Mouse (Mus musculus): ENCODE results near the gene Vps37c. TPM values are rescaled to one million over a fixed set of nuclear protein-coding genes. Genes with fewer than 3 reads are reported as not detected.

The Vps37c gene
- polyA plus RNA-seq, 1 experiment from 2014 or later, result 31.1 TPM

GRCm38 (mm10) chr19:10758708-10759107 lies 70.2 kb downstream of the Vps37c start:
- 27% methylated on average over 6 of the region's 6 CpGs for WGBS
- Histone ChIP-seq H3K4me2 (ENCODE audit: low read length) (no peak overlapping the region), H3K9me3 (ENCODE audit: control insufficient read depth, low read length) (no peaks in the 10 kb centered on the region), H3K4me3 (ENCODE audit: low read depth, low read length) (no peak overlapping the region), H3K27me3 (replicated peaks; ENCODE audit: control insufficient read depth, insufficient read depth, low read length) (no peaks in the 10 kb centered on the region), H3K4me1 (replicated peaks; ENCODE audit: control insufficient read depth, insufficient read depth, low read length) (peaks cover 9% of the 10 kb centered on the region; the same call in 1 of the 2 replicates), H3K36me3 (ENCODE audit: control insufficient read depth, insufficient read depth, low read length) (no peaks in the 10 kb centered on the region), H3K9ac (ENCODE audit: low read length) (no peak overlapping the region), H3K27ac (ENCODE audit: low read depth) (no peak overlapping the region)
- no peak for DNase-seq (ENCODE audit: low spot score)
- ATAC-seq (replicated peaks; ENCODE audit: low FRiP score, low TSS enrichment, low read depth), result no peak

GRCm38 (mm10) chr19:10759525-10759924 lies 71.0 kb downstream of the Vps37c start:
- Histone ChIP-seq H3K27me3 (replicated peaks; ENCODE audit: control insufficient read depth, insufficient read depth, low read length) (no peaks in the 10 kb centered on the region), H3K4me3 (ENCODE audit: low read depth, low read length) (no peak overlapping the region), H3K9me3 (ENCODE audit: control insufficient read depth, low read length) (no peaks in the 10 kb centered on the region), H3K36me3 (ENCODE audit: control insufficient read depth, insufficient read depth, low read length) (no peaks in the 10 kb centered on the region), H3K4me2 (ENCODE audit: low read length) (no peak overlapping the region), H3K9ac (ENCODE audit: low read length) (no peak overlapping the region), H3K4me1 (replicated peaks; ENCODE audit: control insufficient read depth, insufficient read depth, low read length) (peaks cover 9% of the 10 kb centered on the region; the same call in 1 of the 2 replicates), H3K27ac (ENCODE audit: low read depth) (no peak overlapping the region)
- no peak for DNase-seq (ENCODE audit: low spot score)
- ATAC-seq (replicated peaks; ENCODE audit: low FRiP score, low TSS enrichment, low read depth), result no peak

GRCm38 (mm10) chr19:10759983-10760831 lies 71.7 kb downstream of the Vps37c start:
- no peak overlapping the region for H3K9ac ChIP-seq (ENCODE audit: low read length)
- H3K4me3 ChIP-seq (ENCODE audit: low read depth, low read length), result no peak overlapping the region
- H3K4me2 ChIP-seq (ENCODE audit: low read length), result no peak overlapping the region
- ATAC-seq (replicated peaks; ENCODE audit: low FRiP score, low TSS enrichment, low read depth) (no peak), DNase-seq (ENCODE audit: low spot score) (no peak)
- 83% methylated on average over 9 of the region's 9 CpGs for WGBS
- no peaks in the 10 kb centered on the region for H3K27me3 ChIP-seq (replicated peaks; ENCODE audit: control insufficient read depth, insufficient read depth, low read length)
- H3K36me3 ChIP-seq (ENCODE audit: control insufficient read depth, insufficient read depth, low read length), result no peaks in the 10 kb centered on the region
- no peak overlapping the region for H3K27ac ChIP-seq (ENCODE audit: low read depth)
- no peaks in the 10 kb centered on the region for H3K9me3 ChIP-seq (ENCODE audit: control insufficient read depth, low read length)
- peaks cover 9% of the 10 kb centered on the region; the same call in 1 of the 2 replicates for H3K4me1 ChIP-seq (replicated peaks; ENCODE audit: control insufficient read depth, insufficient read depth, low read length)

- no peak overlapping the region for H3K4me3 ChIP-seq (ENCODE audit: low read depth, low read length)
- no peak overlapping the region for H3K4me2 ChIP-seq (ENCODE audit: low read length)
- no peak for ATAC-seq (replicated peaks; ENCODE audit: low FRiP score, low TSS enrichment, low read depth)
- H3K36me3 ChIP-seq (ENCODE audit: control insufficient read depth, insufficient read depth, low read length), result no peaks in the 10 kb centered on the region
- peaks cover 9% of the 10 kb centered on the region; the same call in 1 of the 2 replicates for H3K4me1 ChIP-seq (replicated peaks; ENCODE audit: control insufficient read depth, insufficient read depth, low read length)
- no peak for DNase-seq (ENCODE audit: low spot score)
- no peak overlapping the region for H3K27ac ChIP-seq (ENCODE audit: low read depth)
- no peaks in the 10 kb centered on the region for H3K27me3 ChIP-seq (replicated peaks; ENCODE audit: control insufficient read depth, insufficient read depth, low read length)
- no peak overlapping the region for H3K9ac ChIP-seq (ENCODE audit: low read length)
- WGBS, result 82% methylated on average over 8 of the region's 8 CpGs
- no peaks in the 10 kb centered on the region for H3K9me3 ChIP-seq (ENCODE audit: control insufficient read depth, low read length)
Measured at GRCm38 (mm10) chr19:10761794-10762415, 73.4 kb downstream of the Vps37c start.

GRCm38 (mm10) chr19:10762468-10762867 lies 73.9 kb downstream of the Vps37c start:
- H3K27me3 ChIP-seq (replicated peaks; ENCODE audit: control insufficient read depth, insufficient read depth, low read length), result no peaks in the 10 kb centered on the region
- H3K9me3 ChIP-seq (ENCODE audit: control insufficient read depth, low read length), result no peaks in the 10 kb centered on the region
- DNase-seq (ENCODE audit: low spot score) (no peak), ATAC-seq (replicated peaks; ENCODE audit: low FRiP score, low TSS enrichment, low read depth) (no peak)
- H3K4me2 ChIP-seq (ENCODE audit: low read length), result no peak overlapping the region
- H3K36me3 ChIP-seq (ENCODE audit: control insufficient read depth, insufficient read depth, low read length), result no peaks in the 10 kb centered on the region
- H3K4me1 ChIP-seq (replicated peaks; ENCODE audit: control insufficient read depth, insufficient read depth, low read length), result peaks cover 9% of the 10 kb centered on the region; the same call in 1 of the 2 replicates
- no peak overlapping the region for H3K4me3 ChIP-seq (ENCODE audit: low read depth, low read length)
- WGBS, result 57% methylated on average over 6 of the region's 6 CpGs
- H3K9ac ChIP-seq (ENCODE audit: low read length), result no peak overlapping the region
- no peak overlapping the region for H3K27ac ChIP-seq (ENCODE audit: low read depth)

- Histone ChIP-seq H3K27me3 (replicated peaks; ENCODE audit: control insufficient read depth, insufficient read depth, low read length) (no peaks in the 10 kb centered on the region), H3K36me3 (ENCODE audit: control insufficient read depth, insufficient read depth, low read length) (no peaks in the 10 kb centered on the region), H3K9me3 (ENCODE audit: control insufficient read depth, low read length) (no peaks in the 10 kb centered on the region), H3K9ac (ENCODE audit: low read length) (no peak overlapping the region), H3K4me3 (ENCODE audit: low read depth, low read length) (no peak overlapping the region), H3K4me2 (ENCODE audit: low read length) (no peak overlapping the region), H3K4me1 (replicated peaks; ENCODE audit: control insufficient read depth, insufficient read depth, low read length) (peaks cover 7% of the 10 kb centered on the region; the same call in 1 of the 2 replicates), H3K27ac (ENCODE audit: low read depth) (no peak overlapping the region)
- no peak for DNase-seq (ENCODE audit: low spot score)
- 78% methylated on average over 21 of the region's 21 CpGs for WGBS
- ATAC-seq (replicated peaks; ENCODE audit: low FRiP score, low TSS enrichment, low read depth), result no peak
Measured at GRCm38 (mm10) chr19:10763381-10764031, 75.0 kb downstream of the Vps37c start.

Other genes starting within 250 kb of the Vps37c start
- 0.35 and 0.60 TPM in 2 replicates for gene Lrrc10b, start 231.3 kb upstream of the Vps37c start, polyA plus RNA-seq (2014; fragmentation: Nextera tagmentation; extraction: Ambion mirVana)
- gene Ppp1r32, start 205.8 kb upstream of the Vps37c start, polyA plus RNA-seq (2014; fragmentation: Nextera tagmentation; extraction: Ambion mirVana), result 0.14 TPM in 1 of 2 replicates, not detected in the other
- gene Cpsf7, start 163.5 kb upstream of the Vps37c start, polyA plus RNA-seq (2014; fragmentation: Nextera tagmentation; extraction: Ambion mirVana), result 51.0 and 55.1 TPM in 2 replicates
- 61.9 and 62.5 TPM in 2 replicates for gene Sdhaf2, start 162.6 kb upstream of the Vps37c start, polyA plus RNA-seq (2014; fragmentation: Nextera tagmentation; extraction: Ambion mirVana)
- gene Tmem216, start 132.5 kb upstream of the Vps37c start, polyA plus RNA-seq (2014; fragmentation: Nextera tagmentation; extraction: Ambion mirVana), result 46.0 and 46.9 TPM in 2 replicates
- 18.0 and 19.4 TPM in 2 replicates for gene Cyb561a3, start 111.6 kb upstream of the Vps37c start, polyA plus RNA-seq (2014; fragmentation: Nextera tagmentation; extraction: Ambion mirVana)
- 35.9 and 38.5 TPM in 2 replicates for gene Tmem138, start 111.4 kb upstream of the Vps37c start, polyA plus RNA-seq (2014; fragmentation: Nextera tagmentation; extraction: Ambion mirVana)
- gene Ddb1, start 83.4 kb upstream of the Vps37c start, polyA plus RNA-seq (2014; fragmentation: Nextera tagmentation; extraction: Ambion mirVana), result 324 and 358 TPM in 2 replicates
- gene Tkfc, start 83.1 kb upstream of the Vps37c start, polyA plus RNA-seq (2014; fragmentation: Nextera tagmentation; extraction: Ambion mirVana), result 18.3 and 22.3 TPM in 2 replicates
- 1.5 and 2.8 TPM in 2 replicates for gene Vwce, start 54.5 kb upstream of the Vps37c start, polyA plus RNA-seq (2014; fragmentation: Nextera tagmentation; extraction: Ambion mirVana)
- 0.34 TPM in 1 of 2 replicates, not detected in the other for gene Pga5, start 10.7 kb upstream of the Vps37c start, polyA plus RNA-seq (2014; fragmentation: Nextera tagmentation; extraction: Ambion mirVana)
- gene Cd5, start 50.3 kb downstream of the Vps37c start, polyA plus RNA-seq (2014; fragmentation: Nextera tagmentation; extraction: Ambion mirVana), result 0.08 TPM in 1 of 2 replicates, not detected in the other
- 0.11 TPM in 1 of 2 replicates, not detected in the other for gene Cd6, start 141.3 kb downstream of the Vps37c start, polyA plus RNA-seq (2014; fragmentation: Nextera tagmentation; extraction: Ambion mirVana)
- gene Slc15a3, start 151.0 kb downstream of the Vps37c start, polyA plus RNA-seq (2014; fragmentation: Nextera tagmentation; extraction: Ambion mirVana), result 0.39 and 0.53 TPM in 2 replicates
- 50.6 and 54.6 TPM in 2 replicates for gene Tmem132a, start 181.2 kb downstream of the Vps37c start, polyA plus RNA-seq (2014; fragmentation: Nextera tagmentation; extraction: Ambion mirVana)
- gene Tmem109, start 193.3 kb downstream of the Vps37c start, polyA plus RNA-seq (2014; fragmentation: Nextera tagmentation; extraction: Ambion mirVana), result 91.1 and 91.7 TPM in 2 replicates
- 45.5 TPM in 2 replicates for gene Prpf19, start 206.5 kb downstream of the Vps37c start, polyA plus RNA-seq (2014; fragmentation: Nextera tagmentation; extraction: Ambion mirVana)
- gene Zp1, start 231.9 kb downstream of the Vps37c start, polyA plus RNA-seq (2014; fragmentation: Nextera tagmentation; extraction: Ambion mirVana), result not detected in 2 replicates
- 0.07 TPM in 1 of 2 replicates, not detected in the other for gene Ptgdr2, start 248.4 kb downstream of the Vps37c start, polyA plus RNA-seq (2014; fragmentation: Nextera tagmentation; extraction: Ambion mirVana)